Mouse (Mus musculus) forebrain, embryonic 16.5 days (tissue): ENCODE measurements at regions not wholly inside any gene's neighbourhood (a gene's known extent, or its start where the extent isn't known, plus 50 kb on each side); places are given as distances from the start of the nearest gene placed in this dataset.

Experiments used
- ATAC-seq: fragments of 200-750 bp; cut with Nextera tagmentation; 2 replicates; pipeline ENCODE4 v1.8.0; 2017; ENCODE audit warnings: mild to moderate bottlenecking, moderate library complexity
- H3K27ac ChIP-seq: fragments of 300-500 bp; sonication (generic); 2 replicates; pipeline ENCODE4 v1.5.1; 2014; ENCODE audit warnings: low read length, control low read depth
- H3K27me3 ChIP-seq: fragments of 300-500 bp; sonication (generic); replicated peaks from 2 replicates; pipeline ENCODE4 v1.6.1; 2014; ENCODE audit warnings: low read length; ENCODE audit not compliant: control insufficient read depth, insufficient read depth
- H3K36me3 ChIP-seq: fragments of 300-500 bp; sonication (generic); 2 replicates; pipeline ENCODE4 v1.6.1; 2014; ENCODE audit not compliant: control insufficient read depth, insufficient read depth
- H3K4me1 ChIP-seq: fragments of 300-500 bp; sonication (generic); replicated peaks from 2 replicates; pipeline ENCODE4 v1.6.1; 2014; ENCODE audit warnings: low read length; ENCODE audit not compliant: control insufficient read depth, insufficient read depth
- H3K4me2 ChIP-seq: fragments of 300-500 bp; sonication (generic); 2 replicates; pipeline ENCODE4 v1.6.1; 2014; ENCODE audit warnings: mild to moderate bottlenecking, low read length, control low read depth
- H3K4me3 ChIP-seq: fragments of 300-500 bp; sonication (generic); replicated peaks from 2 replicates; pipeline ENCODE4 v1.5.1; 2014; ENCODE audit warnings: mild to moderate bottlenecking, low read length, control low read depth
- H3K9ac ChIP-seq: fragments of 300-500 bp; sonication (generic); replicated peaks from 2 replicates; pipeline ENCODE4 v1.6.1; 2014; ENCODE audit warnings: low read depth, low read length, control low read depth
- H3K9me3 ChIP-seq: fragments of 300-500 bp; sonication (generic); 2 replicates; pipeline ENCODE4 v1.6.1; 2016; ENCODE audit warnings: low read length; ENCODE audit not compliant: control insufficient read depth
- WGBS: fragments of 180-500 bp; shearing (Covaris S2); extraction: QIAGEN DNeasy Blood & Tissue Kit; methylation state at CpG from one replicate; pipeline ENCODE4 v1.1.7; 2014; 5-methylcytosine and 5-hydroxymethylcytosine counted together

GRCm38 (mm10) chr2:171712816-171713570 is 330.3 kb downstream of the Cbln4 start:
- Histone ChIP-seq H3K9ac (no peak overlapping the region), H3K27ac (peak overlapping the region; percentile 27; the same call in 1 of the 2 replicates), H3K36me3 (no peaks in the 10 kb centered on the region), H3K27me3 (no peaks in the 10 kb centered on the region), H3K4me1 (peaks cover 11% of the 10 kb centered on the region), H3K9me3 (no peaks in the 10 kb centered on the region), H3K4me3 (no peak overlapping the region), H3K4me2 (no peak overlapping the region)
- ATAC-seq, result peak; percentile 78
- WGBS, result 29% methylated on average over 11 of the region's 11 CpGs

GRCm38 (mm10) chr2:171693526-171693925 is 349.7 kb downstream of the Cbln4 start:
- ATAC-seq, result no peak
- H3K9me3 ChIP-seq, result no peaks in the 10 kb centered on the region
- 87% methylated on average over 5 of the region's 5 CpGs for WGBS
- H3K27me3 ChIP-seq, result no peaks in the 10 kb centered on the region
- no peak overlapping the region for H3K4me3 ChIP-seq
- no peaks in the 10 kb centered on the region for H3K36me3 ChIP-seq
- H3K9ac ChIP-seq, result no peak overlapping the region
- no peak overlapping the region for H3K27ac ChIP-seq
- H3K4me1 ChIP-seq, result no peaks in the 10 kb centered on the region
- H3K4me2 ChIP-seq, result no peak overlapping the region

GRCm38 (mm10) chr2:171690781-171691180 is 352.5 kb downstream of the Cbln4 start:
- Histone ChIP-seq H3K4me1 (no peaks in the 10 kb centered on the region), H3K4me2 (no peak overlapping the region), H3K4me3 (no peak overlapping the region), H3K27me3 (no peaks in the 10 kb centered on the region), H3K9me3 (no peaks in the 10 kb centered on the region), H3K27ac (no peak overlapping the region), H3K9ac (no peak overlapping the region), H3K36me3 (no peaks in the 10 kb centered on the region)
- ATAC-seq, result no peak
- 43% methylated on average over 4 of the region's 4 CpGs for WGBS

- ATAC-seq, result no peak
- WGBS, result 50% methylated on average over 4 of the region's 4 CpGs
- Histone ChIP-seq H3K4me1 (no peaks in the 10 kb centered on the region), H3K27ac (no peak overlapping the region), H3K4me3 (no peak overlapping the region), H3K9me3 (no peaks in the 10 kb centered on the region), H3K27me3 (no peaks in the 10 kb centered on the region), H3K36me3 (no peaks in the 10 kb centered on the region), H3K9ac (no peak overlapping the region), H3K4me2 (no peak overlapping the region)
Observed at GRCm38 (mm10) chr2:171689102-171689501, 354.2 kb downstream of the Cbln4 start.

- no peak overlapping the region for H3K4me2 ChIP-seq
- no peaks in the 10 kb centered on the region for H3K4me1 ChIP-seq
- H3K9me3 ChIP-seq, result no peaks in the 10 kb centered on the region; the same call in 1 of the 2 replicates
- H3K36me3 ChIP-seq, result no peaks in the 10 kb centered on the region
- no peak overlapping the region for H3K27ac ChIP-seq
- H3K9ac ChIP-seq, result no peak overlapping the region
- no peaks in the 10 kb centered on the region for H3K27me3 ChIP-seq
- no peak overlapping the region for H3K4me3 ChIP-seq
- ATAC-seq, result no peak
- 84% methylated on average over 2 of the region's 2 CpGs for WGBS
Observed at GRCm38 (mm10) chr2:171677998-171678397, 365.3 kb downstream of the Cbln4 start.

GRCm38 (mm10) chr2:171677128-171677527 is 366.1 kb downstream of the Cbln4 start:
- Histone ChIP-seq H3K27me3 (no peaks in the 10 kb centered on the region), H3K9ac (no peak overlapping the region), H3K4me1 (no peaks in the 10 kb centered on the region), H3K9me3 (no peaks in the 10 kb centered on the region; the same call in 1 of the 2 replicates), H3K4me3 (no peak overlapping the region), H3K27ac (no peak overlapping the region), H3K36me3 (no peaks in the 10 kb centered on the region), H3K4me2 (no peak overlapping the region)
- ATAC-seq, result no peak
- 92% methylated on average over 7 of the region's 7 CpGs for whole genome bisulfite sequencing

GRCm38 (mm10) chr2:171676083-171676482 is 367.2 kb downstream of the Cbln4 start:
- no peaks in the 10 kb centered on the region for H3K36me3 ChIP-seq
- 69% methylated on average over 8 of the region's 8 CpGs for WGBS
- H3K4me3 ChIP-seq, result no peak overlapping the region
- H3K9me3 ChIP-seq, result no peaks in the 10 kb centered on the region; the same call in 1 of the 2 replicates
- H3K9ac ChIP-seq, result no peak overlapping the region
- ATAC-seq, result peak; percentile 59; the same call in 1 of the 2 replicates
- H3K27ac ChIP-seq, result no peak overlapping the region
- H3K4me2 ChIP-seq, result no peak overlapping the region
- H3K4me1 ChIP-seq, result no peaks in the 10 kb centered on the region
- no peaks in the 10 kb centered on the region for H3K27me3 ChIP-seq

GRCm38 (mm10) chr2:171675411-171675810 is 367.9 kb downstream of the Cbln4 start:
- Histone ChIP-seq H3K9ac (no peak overlapping the region), H3K4me3 (no peak overlapping the region), H3K4me2 (no peak overlapping the region), H3K27me3 (no peaks in the 10 kb centered on the region), H3K27ac (no peak overlapping the region), H3K4me1 (no peaks in the 10 kb centered on the region), H3K36me3 (no peaks in the 10 kb centered on the region), H3K9me3 (no peaks in the 10 kb centered on the region; the same call in 1 of the 2 replicates)
- WGBS, result 69% methylated on average over 2 of the region's 2 CpGs
- ATAC-seq, result no peak

GRCm38 (mm10) chr2:171670945-171671547 is 372.2 kb downstream of the Cbln4 start:
- Histone ChIP-seq H3K4me3 (no peak overlapping the region), H3K9ac (no peak overlapping the region), H3K27ac (no peak overlapping the region), H3K9me3 (no peaks in the 10 kb centered on the region; the same call in 1 of the 2 replicates), H3K27me3 (no peaks in the 10 kb centered on the region), H3K4me1 (peaks cover 3% of the 10 kb centered on the region; the same call in 1 of the 2 replicates), H3K4me2 (no peak overlapping the region), H3K36me3 (no peaks in the 10 kb centered on the region)
- 93% methylated on average over 8 of the region's 8 CpGs for WGBS
- ATAC-seq, result no peak
